Mouse (Mus musculus) hindbrain, embryonic 14.5 days (tissue): ENCODE data around the gene Psmd3. TPM values are rescaled to one million over a fixed set of nuclear protein-coding genes. Genes with fewer than 3 reads are reported as not detected.
"Not testable (repeated sequence)": the region's sequence is repeated elsewhere in the genome, so short reads cannot be mapped to it uniquely, and the experiment has no call there.

Source experiments
- ATAC-seq: fragments of 200-750 bp; cut with Nextera tagmentation; 2 replicates; pipeline ENCODE4 v1.8.0; 2017; ENCODE audit warnings: moderate number of reproducible peaks, mild to moderate bottlenecking, moderate TSS enrichment, moderate library complexity; ENCODE audit not compliant: low FRiP score
- DNase-seq: peaks from one replicate; pipeline ENCODE4 v3.0.0-alpha.2; 2015; ENCODE audit warnings: low spot score
- H3K27ac ChIP-seq: fragments of 300-500 bp; sonication (generic); 2 replicates; pipeline ENCODE4 v1.5.1; 2014; ENCODE audit warnings: mild to moderate bottlenecking, moderate library complexity
- H3K27me3 ChIP-seq: fragments of 300-500 bp; sonication (generic); 2 replicates; pipeline ENCODE4 v1.6.1; 2014; ENCODE audit warnings: mild to moderate bottlenecking, low read length, mixed read lengths; ENCODE audit not compliant: control insufficient read depth, insufficient read depth
- H3K36me3 ChIP-seq: fragments of 300-500 bp; sonication (generic); replicated peaks from 2 replicates; pipeline ENCODE4 v1.6.1; 2014; ENCODE audit not compliant: control insufficient read depth, insufficient read depth
- H3K4me1 ChIP-seq: fragments of 300-500 bp; sonication (generic); replicated peaks from 2 replicates; pipeline ENCODE4 v1.6.1; 2014; ENCODE audit warnings: antibody characterized with exemption, low read length, mixed read lengths; ENCODE audit not compliant: control insufficient read depth, insufficient read depth
- H3K4me2 ChIP-seq: fragments of 300-500 bp; sonication (generic); replicated peaks from 2 replicates; pipeline ENCODE4 v1.6.1; 2014; ENCODE audit warnings: mild to moderate bottlenecking, moderate library complexity
- H3K4me3 ChIP-seq: fragments of 300-500 bp; sonication (generic); replicated peaks from 2 replicates; pipeline ENCODE4 v1.5.1; 2014; ENCODE audit warnings: mild to moderate bottlenecking, low read length
- H3K9ac ChIP-seq: fragments of 300-500 bp; sonication (generic); 2 replicates; pipeline ENCODE4 v1.6.1; 2014
- H3K9me3 ChIP-seq: fragments of 300-500 bp; sonication (generic); 2 replicates; pipeline ENCODE4 v1.6.1; 2016; ENCODE audit warnings: low read length; ENCODE audit not compliant: control insufficient read depth
- WGBS: fragments of 180-500 bp; shearing (Covaris S2); extraction: QIAGEN DNeasy Blood & Tissue Kit; methylation state at CpG from one replicate; pipeline ENCODE4 v1.1.7; 2014; 5-methylcytosine and 5-hydroxymethylcytosine counted together
- polyA plus RNA-seq: library from polyadenylated mRNA; unstranded; fragments of >200 nt; fragmentation: Nextera tagmentation; extraction: Ambion mirVana; gene quantifications from 2 replicates; pipeline ENCODE4 v1.2.1, GENCODE M21; 2014

Gene Psmd3
- polyA plus RNA-seq, 1 experiment from 2014 or later: 130 TPM

GRCm38 (mm10) chr11:98708282-98708956 lies 26.1 kb downstream of the Psmd3 start:
- H3K4me1 ChIP-seq: no peaks in the 10 kb centered on the region
- no peak overlapping the region for H3K4me2 ChIP-seq
- no peaks in the 10 kb centered on the region for H3K27me3 ChIP-seq
- no peak for ATAC-seq
- no peak for DNase-seq
- no peak overlapping the region for H3K27ac ChIP-seq
- H3K9me3 ChIP-seq: no peaks in the 10 kb centered on the region
- 90% methylated on average over 19 of the region's 19 CpGs for WGBS
- H3K36me3 ChIP-seq: peaks cover 92% of the 10 kb centered on the region
- no peak overlapping the region for H3K9ac ChIP-seq
- H3K4me3 ChIP-seq: no peak overlapping the region

- Histone ChIP-seq H3K9ac (no peak overlapping the region), H3K27ac (no peak overlapping the region), H3K4me1 (no peaks in the 10 kb centered on the region), H3K4me2 (no peak overlapping the region), H3K36me3 (peaks cover 95% of the 10 kb centered on the region), H3K4me3 (no peak overlapping the region), H3K27me3 (no peaks in the 10 kb centered on the region), H3K9me3 (no peaks in the 10 kb centered on the region)
- no peak for ATAC-seq
- WGBS: 87% methylated on average over 26 of the region's 26 CpGs
- no peak for DNase-seq
These were observed 26.8 kb downstream of the Psmd3 start for GRCm38 (mm10) chr11:98709001-98709741.

GRCm38 (mm10) chr11:98710416-98711045 lies 28.2 kb downstream of the Psmd3 start:
- no peak overlapping the region for H3K9ac ChIP-seq
- H3K36me3 ChIP-seq: peaks cover 94% of the 10 kb centered on the region
- H3K4me1 ChIP-seq: no peaks in the 10 kb centered on the region
- WGBS: 57% methylated on average over 12 of the region's 12 CpGs
- peak; percentile 88 for DNase-seq
- no peak overlapping the region for H3K4me3 ChIP-seq
- no peaks in the 10 kb centered on the region for H3K27me3 ChIP-seq
- no peak for ATAC-seq
- no peaks in the 10 kb centered on the region for H3K9me3 ChIP-seq
- H3K27ac ChIP-seq: no peak overlapping the region
- no peak overlapping the region for H3K4me2 ChIP-seq

GRCm38 (mm10) chr11:98711046-98711434 lies 28.7 kb downstream of the Psmd3 start:
- 85% methylated on average over 4 of the region's 4 CpGs for whole genome bisulfite sequencing
- Histone ChIP-seq H3K36me3 (peaks cover 94% of the 10 kb centered on the region), H3K27ac (no peak overlapping the region)

GRCm38 (mm10) chr11:98712009-98712408 lies 29.7 kb downstream of the Psmd3 start:
- not testable (repeated sequence) for H3K4me2 ChIP-seq, DNase-seq, H3K27me3 ChIP-seq, H3K4me3 ChIP-seq, H3K4me1 ChIP-seq, H3K27ac ChIP-seq, H3K9me3 ChIP-seq, H3K9ac ChIP-seq, ATAC-seq
- 82% methylated on average over 6 of the region's 6 CpGs for WGBS
- peaks cover 93% of the 10 kb centered on the region for H3K36me3 ChIP-seq

More at GRCm38 (mm10) chr11:98711046-98711434, 28.7 kb downstream of the Psmd3 start:
- ATAC-seq (no peak), DNase-seq (no peak)
- Histone ChIP-seq H3K4me3 (no peak overlapping the region), H3K4me2 (no peak overlapping the region), H3K4me1 (no peaks in the 10 kb centered on the region), H3K27me3 (no peaks in the 10 kb centered on the region), H3K9ac (no peak overlapping the region), H3K9me3 (no peaks in the 10 kb centered on the region)

- Histone ChIP-seq H3K4me3 (no peak overlapping the region), H3K27me3 (no peaks in the 10 kb centered on the region), H3K27ac (no peak overlapping the region), H3K9ac (no peak overlapping the region), H3K9me3 (no peaks in the 10 kb centered on the region), H3K4me2 (no peak overlapping the region), H3K4me1 (no peaks in the 10 kb centered on the region), H3K36me3 (peaks cover 87% of the 10 kb centered on the region)
- no peak for DNase-seq
- no peak for ATAC-seq
- WGBS: 91% methylated on average over 12 of the region's 12 CpGs
These were observed 31.3 kb downstream of the Psmd3 start for GRCm38 (mm10) chr11:98713703-98714102.

- Histone ChIP-seq H3K36me3 (peaks cover 72% of the 10 kb centered on the region), H3K9ac (no peak overlapping the region), H3K4me1 (no peaks in the 10 kb centered on the region), H3K4me2 (no peak overlapping the region), H3K4me3 (no peak overlapping the region), H3K27me3 (no peaks in the 10 kb centered on the region), H3K27ac (no peak overlapping the region), H3K9me3 (no peaks in the 10 kb centered on the region)
- WGBS: 93% methylated on average over 9 of the region's 9 CpGs
- ATAC-seq (no peak), DNase-seq (no peak)
These were observed 33.6 kb downstream of the Psmd3 start for GRCm38 (mm10) chr11:98715946-98716345.

GRCm38 (mm10) chr11:98717904-98718303 lies 35.5 kb downstream of the Psmd3 start:
- no peak for ATAC-seq
- 14% methylated on average over 13 of the region's 13 CpGs for WGBS
- Histone ChIP-seq H3K27me3 (no peaks in the 10 kb centered on the region), H3K9me3 (no peaks in the 10 kb centered on the region), H3K4me3 (no peak overlapping the region), H3K36me3 (peaks cover 64% of the 10 kb centered on the region), H3K4me1 (no peaks in the 10 kb centered on the region), H3K9ac (no peak overlapping the region), H3K27ac (no peak overlapping the region), H3K4me2 (no peak overlapping the region)
- DNase-seq: peak; percentile 70

- no peak overlapping the region for H3K4me2 ChIP-seq
- H3K27ac ChIP-seq: no peak overlapping the region
- H3K9ac ChIP-seq: no peak overlapping the region
- H3K4me3 ChIP-seq: no peak overlapping the region
- no peak for DNase-seq
- 60% methylated on average over 2 of the region's 2 CpGs for WGBS
- no peaks in the 10 kb centered on the region for H3K27me3 ChIP-seq
- no peaks in the 10 kb centered on the region for H3K4me1 ChIP-seq
- ATAC-seq: no peak
- no peaks in the 10 kb centered on the region for H3K9me3 ChIP-seq
- peaks cover 59% of the 10 kb centered on the region for H3K36me3 ChIP-seq
These were observed 38.4 kb downstream of the Psmd3 start for GRCm38 (mm10) chr11:98720756-98721155.
